Mouse (Mus musculus): ENCODE data around the gene Gm21783.
"Not testable (repeated sequence)": the region's sequence is repeated elsewhere in the genome, so short reads cannot be mapped to it uniquely, and the experiment has no call there.

Gm21783 gene

GRCm38 (mm10) chrY:44981163-44981562 lies at the start of gene Gm21783:
Gene Gm21783 (minus strand): TSS chrY:44981263.
- DNase-seq = not testable (repeated sequence)

All from cerebellum, postnatal 25 days (tissue).